Mouse (Mus musculus) NIH3T3 (cell line): Measurements from ENCODE around the gene Itga11.
"Not testable (repeated sequence)": the region's sequence is repeated elsewhere in the genome, so short reads cannot be mapped to it uniquely, and the experiment has no call there.

Source experiments
- DNase-seq: peaks from one replicate; pipeline ENCODE4 v3.0.0-alpha.2; 2012; ENCODE audit warnings: low read depth

The Itga11 gene

DNA sequence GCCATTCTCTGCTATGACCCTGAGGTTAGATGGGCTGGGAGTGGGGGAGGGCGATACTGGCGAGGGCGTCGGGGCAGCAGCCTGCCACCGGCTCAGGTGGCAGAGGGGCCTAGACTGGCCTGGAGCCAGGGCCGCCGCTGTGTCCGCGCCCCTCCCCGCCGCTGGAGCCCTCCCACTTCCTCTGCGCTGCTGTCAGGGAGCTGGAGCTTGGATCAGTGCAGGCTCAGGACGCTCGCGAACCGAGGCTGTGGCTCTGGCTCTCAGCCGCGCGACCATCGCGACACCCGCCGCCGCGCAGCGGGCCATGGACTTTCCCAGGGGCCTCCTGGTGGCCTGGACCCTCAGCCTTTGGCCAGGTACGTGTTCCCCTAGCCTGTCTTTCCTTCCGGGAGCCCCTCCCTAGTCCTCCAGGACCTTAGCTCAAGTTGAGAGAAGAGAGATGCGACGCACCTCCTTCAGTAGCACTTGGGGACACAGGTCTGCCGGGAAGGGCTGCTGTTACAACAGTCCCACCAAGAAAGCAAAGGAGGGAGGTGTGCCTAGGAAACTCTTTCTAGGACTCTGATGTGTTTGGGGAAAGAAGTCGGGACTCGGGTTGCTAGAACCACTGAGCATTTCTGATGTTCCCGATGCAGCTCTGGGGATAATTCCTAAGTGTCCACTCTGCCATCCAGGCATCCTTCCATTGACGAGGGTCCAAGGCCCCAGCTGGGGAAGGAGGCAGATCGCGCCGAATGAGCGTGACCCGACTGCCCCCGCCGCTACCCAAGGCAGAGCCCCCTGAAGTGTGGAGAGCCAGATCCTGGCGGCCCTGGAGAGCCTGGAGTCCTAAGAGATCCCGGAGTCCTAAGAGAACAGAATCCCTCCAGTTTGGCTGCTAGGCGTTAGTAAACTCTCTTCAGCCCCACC, at the start of gene Itga11:
Gene Itga11, plus strand, starts transcription at position 186 of the 909 bp plus-strand sequence.
- no peak for DNase-seq

GRCm38 (mm10) chr9:62630631-62631240, 46.9 kb upstream of the Itga11 start:
- DNase-seq, result no peak

DNA sequence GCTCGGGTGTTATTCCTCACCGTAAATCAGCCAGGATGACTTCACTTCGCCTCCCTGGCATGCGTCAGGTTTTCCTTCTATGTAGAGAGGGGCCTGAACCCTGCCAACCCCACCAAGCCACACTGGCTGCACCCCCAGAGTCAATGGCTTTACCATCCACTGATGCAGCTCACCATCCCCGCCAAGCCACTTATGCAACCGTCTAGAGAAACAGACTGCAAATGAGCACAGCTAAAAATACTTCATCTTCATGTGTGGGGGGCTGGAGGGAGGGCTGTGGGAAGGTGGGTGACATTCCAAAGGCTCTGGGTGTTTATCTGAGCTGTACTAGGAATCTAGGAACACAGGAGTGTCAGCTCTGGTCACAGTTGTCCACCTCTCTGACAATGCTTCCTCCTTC, 45.2 kb upstream of the Itga11 start:
- DNase-seq, result peak; percentile 50

DNA sequence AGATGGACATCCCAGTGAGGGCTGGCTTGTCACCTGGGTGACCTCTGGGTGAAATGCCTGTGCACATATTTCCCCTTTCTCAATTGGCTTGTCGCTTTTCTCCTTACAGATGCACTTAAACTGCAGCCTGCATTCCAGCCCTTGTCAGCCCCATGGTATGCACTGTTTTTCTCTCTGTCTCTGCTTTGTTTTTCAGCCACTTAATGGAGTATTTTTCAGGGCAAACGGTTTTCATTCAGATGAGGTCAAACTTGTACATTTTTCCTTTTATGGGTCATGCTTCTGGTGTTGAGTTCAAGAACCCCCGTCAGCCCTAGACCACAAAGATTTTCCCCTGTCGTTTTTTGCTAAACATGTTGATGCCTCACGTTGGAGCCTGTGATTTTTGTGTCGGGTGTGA, 39.6 kb upstream of the Itga11 start:
- DNase-seq, result peak; percentile 62

DNA sequence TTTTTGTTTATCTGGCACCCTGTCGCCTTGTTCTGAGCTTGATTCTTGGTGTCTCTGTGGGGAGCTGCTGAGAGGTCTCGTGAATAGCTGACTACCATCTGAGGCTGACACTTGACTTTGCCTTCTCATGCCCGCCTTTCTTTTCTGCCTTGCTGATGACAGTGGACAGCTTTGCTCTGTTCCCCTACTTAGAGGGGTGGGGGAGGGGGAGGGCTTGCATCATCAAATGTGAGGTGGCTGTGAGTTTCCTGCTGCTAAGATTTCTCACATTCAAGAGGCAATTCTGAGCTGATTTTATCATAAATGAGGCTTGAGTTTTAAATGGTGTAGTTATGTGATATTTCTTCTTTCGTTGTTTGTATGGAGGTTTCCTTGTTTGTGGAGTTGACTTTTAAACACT, 37.9 kb upstream of the Itga11 start:
- peak; percentile 46 for DNase-seq

DNA sequence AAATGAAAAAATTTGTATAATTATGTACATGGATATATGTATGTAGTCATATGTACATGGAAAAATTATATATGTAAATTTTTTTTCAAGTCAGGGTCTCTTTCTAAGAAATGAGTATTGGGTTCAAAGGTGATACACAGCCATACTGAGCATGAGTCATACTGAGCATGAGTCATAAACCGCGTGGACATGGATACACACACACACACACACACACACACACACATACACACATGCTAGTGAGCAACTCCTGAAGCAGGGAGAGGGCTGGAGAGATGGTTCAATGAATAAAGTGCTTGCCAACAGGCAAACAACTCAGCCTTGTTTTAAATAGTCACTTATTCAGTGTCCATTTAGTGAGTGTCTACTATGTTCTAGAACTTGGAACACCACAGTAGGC, 37.4 kb upstream of the Itga11 start:
- DNase-seq, result peak; percentile 84

GRCm38 (mm10) chr9:62645716-62646400, 31.8 kb upstream of the Itga11 start:
- DNase-seq, result peak; percentile 93

DNA sequence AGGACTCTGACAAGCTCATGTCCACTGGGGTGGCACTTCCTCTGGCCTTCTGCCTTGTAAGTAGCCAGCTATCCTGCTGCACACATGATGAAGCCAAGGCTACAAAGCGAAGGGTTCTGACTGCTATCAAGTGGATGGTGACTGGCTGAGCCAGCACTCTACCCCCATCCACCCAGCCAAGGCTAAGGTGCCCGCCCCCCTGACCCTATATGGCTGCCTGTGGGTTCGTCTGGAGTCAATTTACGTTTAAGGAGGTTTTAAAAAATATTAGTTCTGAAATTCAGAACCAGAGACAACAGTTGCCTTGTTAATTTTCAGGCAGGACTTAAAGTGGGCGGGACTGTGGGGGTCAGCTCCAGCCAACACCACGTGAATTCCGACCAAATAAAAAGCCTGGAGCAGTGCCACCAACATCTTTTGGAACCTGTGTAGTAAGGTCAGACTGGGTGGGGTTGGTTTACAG, 30.9 kb upstream of the Itga11 start:
- DNase-seq, result peak; percentile 48

GRCm38 (mm10) chr9:62649444-62649843, 28.2 kb upstream of the Itga11 start:
- DNase-seq, result no peak

DNA sequence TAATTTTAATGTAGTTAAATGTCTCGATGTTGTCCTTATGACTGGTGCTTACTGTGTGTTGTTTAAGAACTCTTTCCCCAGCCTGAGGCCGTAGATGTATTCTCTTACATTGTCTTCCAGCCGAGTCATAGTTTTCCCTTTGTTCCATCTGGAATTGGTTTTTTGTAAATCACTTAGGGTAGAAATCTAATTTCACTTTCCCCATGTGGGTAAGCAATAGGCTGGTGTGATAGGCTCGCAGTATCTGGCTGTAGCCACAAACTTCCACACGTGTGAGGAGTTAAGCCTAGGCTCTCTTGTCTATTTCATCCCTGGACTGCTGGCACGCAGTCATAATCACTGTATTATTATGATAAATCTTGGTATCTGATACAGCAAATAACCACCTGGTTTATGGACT, 26.9 kb upstream of the Itga11 start:
- peak; percentile 53 for DNase-seq

- DNase-seq, result no peak
These were observed 23.3 kb upstream of the Itga11 start for GRCm38 (mm10) chr9:62654336-62654735.

DNA sequence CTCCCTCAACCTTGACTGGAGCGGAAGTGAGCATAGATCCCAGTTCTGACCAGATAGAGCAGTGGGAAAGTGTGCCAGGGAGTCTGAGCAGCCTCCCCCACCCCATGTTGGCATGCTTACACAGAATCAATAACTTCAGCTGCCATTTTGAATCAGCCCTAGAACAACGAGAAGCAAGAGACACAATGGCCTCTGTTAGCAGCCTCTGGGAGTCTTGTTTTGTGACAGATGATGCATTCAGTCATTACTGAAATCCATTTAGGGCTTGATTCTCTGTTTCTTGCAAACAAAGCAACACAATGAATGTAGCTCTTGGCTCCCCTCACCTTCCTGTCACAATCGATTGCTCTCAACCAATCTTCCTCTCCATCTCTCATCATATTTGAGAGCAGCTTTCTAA, 19.6 kb upstream of the Itga11 start:
- DNase-seq, result no peak

DNA sequence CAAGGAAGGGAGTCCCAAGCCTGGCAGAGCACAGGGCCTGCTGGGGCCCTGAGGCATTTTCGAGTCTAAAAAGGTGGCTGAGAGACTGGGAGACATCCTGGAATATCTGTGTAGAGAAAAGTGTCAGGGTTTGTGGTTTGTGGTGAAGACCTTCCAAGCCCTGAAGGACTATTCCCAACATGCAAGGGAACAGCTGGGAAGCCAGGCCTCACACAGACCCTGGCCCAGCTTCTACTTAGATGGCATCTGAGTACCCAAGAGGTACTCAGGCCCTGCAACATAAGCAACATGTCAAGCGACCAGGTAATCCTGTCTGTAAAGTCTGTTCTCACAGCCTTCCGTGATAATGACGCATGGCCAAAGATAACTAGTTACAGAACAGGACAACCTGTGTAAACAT, 18.6 kb upstream of the Itga11 start:
- no peak for DNase-seq

DNA sequence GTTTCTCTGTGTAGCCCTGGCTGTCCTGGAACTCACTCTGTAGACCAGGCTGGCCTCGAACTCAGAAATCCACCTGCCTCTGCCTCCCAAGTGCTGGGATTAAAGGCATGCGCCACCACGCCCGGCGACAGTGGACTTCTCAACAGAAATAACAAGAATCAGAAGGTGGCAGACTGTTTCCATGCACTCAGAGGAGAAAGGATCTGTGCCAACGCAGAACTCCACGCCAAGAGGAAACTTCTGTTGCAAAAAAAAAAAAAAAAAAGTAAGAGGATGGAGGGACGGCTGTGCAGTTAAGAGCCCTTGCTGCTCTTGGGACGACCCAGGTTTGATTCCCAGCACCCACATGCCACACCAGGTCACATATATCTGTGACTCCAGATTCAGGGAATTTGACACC, 16.7 kb upstream of the Itga11 start:
- DNase-seq, result not testable (repeated sequence)

GRCm38 (mm10) chr9:62663443-62663842, 14.2 kb upstream of the Itga11 start:
- no peak for DNase-seq

- peak; percentile 62 for DNase-seq
These were observed 13.4 kb upstream of the Itga11 start for GRCm38 (mm10) chr9:62664115-62664725.

GRCm38 (mm10) chr9:62665892-62666291, 11.7 kb upstream of the Itga11 start:
- DNase-seq, result no peak

DNA sequence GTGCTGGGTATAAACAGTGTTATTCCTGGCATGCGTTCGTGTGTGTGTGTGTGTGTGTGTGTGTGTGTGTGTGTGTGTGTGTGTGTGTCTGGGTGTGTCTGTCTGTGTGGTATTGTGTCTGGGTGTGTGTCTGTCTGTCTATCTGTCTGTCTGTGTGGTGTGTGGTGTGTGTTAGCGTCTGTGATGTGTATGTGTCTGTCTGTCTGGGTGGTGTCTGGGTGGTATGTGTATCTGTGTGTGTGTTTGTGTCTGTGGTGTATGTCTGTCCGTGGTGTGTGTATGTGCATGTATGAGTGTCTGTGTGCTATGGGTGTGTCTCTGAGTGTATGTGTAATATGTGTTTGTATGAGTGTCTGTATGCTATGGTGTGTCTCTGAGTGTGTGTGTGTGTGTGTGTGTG, 9.1 kb upstream of the Itga11 start:
- DNase-seq, result no peak

DNA sequence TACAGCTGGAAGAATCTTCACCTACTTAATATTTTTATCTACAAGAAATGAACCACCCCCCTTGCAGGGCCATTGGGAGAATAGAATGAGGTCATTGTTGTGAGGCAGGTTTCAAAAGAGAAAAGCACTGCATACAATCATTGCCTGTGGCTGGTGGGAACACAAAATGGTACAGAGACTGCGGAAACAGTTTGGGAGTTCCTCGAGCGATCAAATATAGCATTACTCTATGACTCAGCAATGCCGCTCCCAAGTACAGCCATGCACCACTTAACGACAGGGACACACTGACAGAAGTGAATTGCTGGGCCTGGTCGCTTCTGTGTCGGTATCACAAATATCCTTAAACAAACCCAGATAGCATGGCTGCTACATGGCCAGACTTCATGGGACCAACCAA, 4.4 kb upstream of the Itga11 start:
- no peak for DNase-seq

GRCm38 (mm10) chr9:62675172-62675571, 2.5 kb upstream of the Itga11 start:
- no peak for DNase-seq

GRCm38 (mm10) chr9:62678550-62679155, 1.0 kb downstream of the Itga11 start:
- peak; percentile 56 for DNase-seq

DNA sequence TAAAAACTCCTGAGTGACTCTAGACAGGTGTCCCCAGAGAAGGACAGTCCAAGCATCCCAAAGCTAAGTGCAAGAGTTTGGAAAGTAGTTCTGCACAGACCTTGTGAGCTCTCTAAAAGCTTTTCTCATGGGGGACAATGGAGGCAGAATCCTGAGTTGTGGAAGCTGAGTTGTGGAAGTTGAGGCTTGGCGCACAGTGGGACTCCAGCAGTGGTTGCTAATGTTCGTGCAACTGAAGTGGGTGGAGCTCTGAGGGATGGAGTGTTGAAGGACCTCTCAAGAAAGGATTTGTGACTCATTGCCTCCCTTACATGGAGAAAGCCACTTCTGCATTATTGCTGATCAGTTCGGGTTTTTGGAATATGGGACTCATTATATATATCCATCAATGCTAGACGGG, 1.8 kb downstream of the Itga11 start:
- DNase-seq, result peak; percentile 29
